ENCODE assay signal across 13 mouse cellular contexts in the genomic region with DNA sequence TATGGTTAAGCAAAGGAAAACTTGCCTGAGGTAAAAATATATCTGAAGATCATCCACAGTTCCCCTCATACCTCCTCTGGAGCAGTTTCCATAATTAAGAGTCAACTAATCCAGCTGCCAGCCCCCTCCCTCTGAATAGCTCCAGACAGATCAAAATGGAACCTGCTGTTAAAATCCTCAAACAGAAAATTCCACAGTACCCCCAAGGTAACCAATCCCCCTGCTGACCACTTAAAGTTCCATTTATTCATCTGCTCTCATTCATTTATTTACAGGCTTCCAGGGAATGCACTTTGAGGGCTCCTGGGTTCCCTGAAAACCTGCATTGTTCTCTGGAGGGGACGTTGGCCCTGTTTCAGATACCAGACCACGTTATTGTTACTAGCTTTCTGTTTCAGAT.
"Had no signal": no experiment of that assay in that cellular context is flagged by ENCODE, and none has a peak within 500 bp of the region (broad histone marks: within the 10 kb centered on the region; RNA-seq: fewer than 3 reads in every experiment).

No protein-coding gene starts in this region.

- H3K4me2 ChIP-seq: kidney, embryonic 15.5 days; liver, embryonic 13.5 days; lung, embryonic 15.5 days; neural tube, embryonic 12.5 days had no signal

- H3K4me1 ChIP-seq: kidney, embryonic 15.5 days; liver, embryonic 13.5 days; lung, embryonic 15.5 days had no signal

- H3K9ac ChIP-seq: kidney, embryonic 15.5 days; liver, embryonic 13.5 days; liver, postnatal 0 days; lung, embryonic 15.5 days; neural tube, embryonic 12.5 days had no signal

- ATAC-seq: liver, postnatal 0 days had no signal

- DNase-seq: kidney, adult 2 months; kidney, postnatal 14 days; liver; liver, embryonic 13.5 days; liver, postnatal 0 days; lung, postnatal 14 days; thymus, postnatal 4 days had no signal

- H3K27ac ChIP-seq: kidney, embryonic 15.5 days; left cerebral cortex, adult 2 months; liver, embryonic 13.5 days; lung, embryonic 15.5 days; macrophage; neural tube, embryonic 12.5 days; stomach, postnatal 0 days had no signal

- H3K9me3 ChIP-seq: kidney, embryonic 15.5 days; liver, embryonic 13.5 days; lung, embryonic 15.5 days; neural tube, embryonic 12.5 days had no signal

- H3K36me3 ChIP-seq: kidney, embryonic 15.5 days; liver, embryonic 13.5 days; lung, embryonic 15.5 days; neural tube, embryonic 12.5 days had no signal

- H3K4me3 ChIP-seq: kidney, embryonic 15.5 days; left cerebral cortex, adult 2 months; liver, embryonic 13.5 days; lung, embryonic 15.5 days; neural tube, embryonic 12.5 days had no signal

- H3K27me3 ChIP-seq: kidney, embryonic 15.5 days; liver, embryonic 13.5 days; lung, embryonic 15.5 days; neural tube, embryonic 12.5 days had no signal
